Mouse (Mus musculus): ENCODE measurements around the gene Mkrn2os. TPM values are rescaled to one million over a fixed set of nuclear protein-coding genes. Genes with fewer than 3 reads are reported as not detected.

The Mkrn2os gene
- total and polyA plus RNA-seq, 2 experiments from 2014 or later = 0.36 TPM; not detected in 1

DNA sequence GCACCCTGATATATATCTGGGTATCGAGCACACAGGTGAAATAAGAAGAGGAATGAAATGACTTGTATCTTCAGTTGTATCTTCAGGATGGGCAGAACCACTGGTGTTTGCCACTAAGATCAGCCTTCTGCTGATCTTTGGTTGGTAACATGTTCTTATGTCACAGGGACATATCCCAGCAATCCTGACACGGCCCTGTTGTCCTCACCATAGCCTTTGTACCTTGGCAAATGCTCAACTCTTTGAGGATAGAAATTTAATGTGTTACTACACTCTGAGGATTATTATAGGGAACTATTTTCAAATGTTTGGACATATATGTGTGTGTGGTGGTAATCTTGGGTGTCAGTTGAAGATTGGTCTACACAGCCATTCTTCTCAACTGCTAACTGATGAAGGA is 34.2 kb downstream of the Mkrn2os start:
- WGBS = 97% methylated on average over 2 of the region's 2 CpGs
- H3K9ac ChIP-seq (replicated peaks; ENCODE audit: low read length, poor library complexity, severe bottlenecking) = no peak overlapping the region
- no peaks in the 10 kb centered on the region for H3K27me3 ChIP-seq (ENCODE audit: insufficient read depth, low read length)
- DNase-seq (ENCODE audit: low spot score) (no peak), ATAC-seq (ENCODE audit: low FRiP score) (no peak)
- no peaks in the 10 kb centered on the region for H3K9me3 ChIP-seq (ENCODE audit: low read length)
- no peak overlapping the region for H3K4me3 ChIP-seq (ENCODE audit: low read depth, low read length)
- H3K27ac ChIP-seq (ENCODE audit: low read depth, low read length) = no peak overlapping the region
- H3K4me2 ChIP-seq (ENCODE audit: low read depth, low read length, poor library complexity, severe bottlenecking) = no peak overlapping the region
- H3K4me1 ChIP-seq (ENCODE audit: insufficient read depth, low read length) = no peaks in the 10 kb centered on the region
- TF ChIP-seq CTCF (IDR thresholded peaks at IDR 0.05) = no peak
- peaks cover 54% of the 10 kb centered on the region for H3K36me3 ChIP-seq (ENCODE audit: insufficient read depth, low read length)

GRCm38 (mm10) chr6:115555485-115555884 is 36.9 kb downstream of the Mkrn2os start:
- 82% methylated on average over 5 of the region's 5 CpGs for WGBS
- H3K9me3 ChIP-seq (ENCODE audit: low read length) = no peaks in the 10 kb centered on the region
- no peak overlapping the region for H3K9ac ChIP-seq (replicated peaks; ENCODE audit: low read length, poor library complexity, severe bottlenecking)
- no peaks in the 10 kb centered on the region for H3K4me1 ChIP-seq (ENCODE audit: insufficient read depth, low read length)
- peak; percentile 36 for TF ChIP-seq CTCF (IDR thresholded peaks at IDR 0.05)
- DNase-seq (ENCODE audit: low spot score) (no peak), ATAC-seq (ENCODE audit: low FRiP score) (no peak)
- no peak overlapping the region for H3K4me2 ChIP-seq (ENCODE audit: low read depth, low read length, poor library complexity, severe bottlenecking)
- H3K4me3 ChIP-seq (ENCODE audit: low read depth, low read length) = no peak overlapping the region
- peaks cover 56% of the 10 kb centered on the region for H3K36me3 ChIP-seq (ENCODE audit: insufficient read depth, low read length)
- no peak overlapping the region for H3K27ac ChIP-seq (ENCODE audit: low read depth, low read length)
- H3K27me3 ChIP-seq (ENCODE audit: insufficient read depth, low read length) = no peaks in the 10 kb centered on the region

DNA sequence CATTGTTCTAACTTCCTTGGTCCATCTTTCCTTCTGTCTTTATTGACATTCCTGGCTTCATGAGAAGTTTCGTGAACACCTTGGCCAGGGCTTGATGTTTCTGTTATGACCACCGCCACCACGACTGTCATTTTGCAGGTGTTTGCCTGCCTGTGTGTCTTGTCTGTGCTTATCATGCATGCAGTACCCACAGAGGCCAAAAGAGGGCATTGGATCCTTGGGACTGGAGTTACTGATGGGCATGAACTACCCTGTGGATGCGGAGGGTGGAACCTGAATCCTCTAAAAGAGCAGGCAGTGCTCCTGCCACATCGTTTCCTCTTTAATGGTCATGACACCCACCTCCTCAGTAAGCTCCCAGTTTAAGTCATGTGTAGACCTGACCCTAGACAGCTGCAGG is 46.1 kb downstream of the Mkrn2os start:
- 90% methylated on average over 5 of the region's 5 CpGs for WGBS
- peak; percentile 19 for DNase-seq (ENCODE audit: low spot score)
- no peaks in the 10 kb centered on the region for H3K27me3 ChIP-seq (ENCODE audit: insufficient read depth, low read length)
- H3K4me3 ChIP-seq (ENCODE audit: low read depth, low read length) = no peak overlapping the region
- no peaks in the 10 kb centered on the region for H3K9me3 ChIP-seq (ENCODE audit: low read length)
- no peak overlapping the region for H3K9ac ChIP-seq (replicated peaks; ENCODE audit: low read length, poor library complexity, severe bottlenecking)
- ATAC-seq (ENCODE audit: low FRiP score) = no peak
- H3K36me3 ChIP-seq (ENCODE audit: insufficient read depth, low read length) = peaks cover 13% of the 10 kb centered on the region; the same call in 1 of the 2 replicates
- peaks cover 3% of the 10 kb centered on the region; the same call in 1 of the 2 replicates for H3K4me1 ChIP-seq (ENCODE audit: insufficient read depth, low read length)
- H3K4me2 ChIP-seq (ENCODE audit: low read depth, low read length, poor library complexity, severe bottlenecking) = no peak overlapping the region
- peak; percentile 73 for TF ChIP-seq CTCF (IDR thresholded peaks at IDR 0.05)
- H3K27ac ChIP-seq (ENCODE audit: low read depth, low read length) = no peak overlapping the region

DNA sequence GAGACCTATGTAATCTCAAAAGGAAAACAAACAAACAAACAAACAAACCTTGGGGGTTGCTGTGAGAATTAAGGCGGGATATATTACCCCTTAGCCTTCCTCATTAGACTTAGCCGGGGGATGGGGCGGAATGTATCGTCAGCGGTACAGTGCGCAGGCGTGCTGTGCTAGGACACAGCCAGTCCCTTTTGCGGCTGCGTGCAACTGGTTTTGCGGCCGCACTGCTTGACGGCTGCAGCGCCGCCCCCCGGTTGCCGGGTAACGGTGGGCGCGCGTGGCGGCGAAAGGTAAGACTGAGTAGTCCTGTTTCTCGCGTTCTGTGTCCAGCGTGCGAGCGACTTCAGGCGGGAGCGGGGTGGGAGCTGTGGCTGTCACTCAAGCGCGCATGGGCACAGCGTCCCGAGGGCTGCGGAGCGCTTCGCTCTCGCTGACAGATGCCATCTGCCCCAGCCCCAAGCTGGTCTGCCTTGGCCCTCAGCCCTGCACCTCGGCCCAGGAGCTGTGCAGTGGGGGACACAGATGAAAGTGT is 47.9 kb downstream of the Mkrn2os start, which contains the start of gene Tsen2:
Tsen2 (plus strand) TSS at position 223 of the 529 bp plus-strand sequence.
- H3K27me3 ChIP-seq (ENCODE audit: insufficient read depth, low read length) = no peaks in the 10 kb centered on the region
- peak within 1 kb of the TSS; percentile 58 for H3K4me3 ChIP-seq (ENCODE audit: low read depth, low read length)
- ATAC-seq (ENCODE audit: low FRiP score) (peak; percentile 95), DNase-seq (ENCODE audit: low spot score) (peak; percentile 98)
- peak within 1 kb of the TSS; percentile 81 for H3K9ac ChIP-seq (replicated peaks; ENCODE audit: low read length, poor library complexity, severe bottlenecking)
- H3K9me3 ChIP-seq (ENCODE audit: low read length) = no peaks in the 10 kb centered on the region
- peak; percentile 56 for TF ChIP-seq CTCF (IDR thresholded peaks at IDR 0.05)
- peak within 1 kb of the TSS; percentile 64 for H3K4me2 ChIP-seq (ENCODE audit: low read depth, low read length, poor library complexity, severe bottlenecking)
- under 1% methylated on average over 38 of the region's 38 CpGs for WGBS
- peak within 1 kb of the TSS; percentile 87 for H3K27ac ChIP-seq (ENCODE audit: low read depth, low read length)
- peaks cover 3% of the 10 kb centered on the region; the same call in 1 of the 2 replicates for H3K4me1 ChIP-seq (ENCODE audit: insufficient read depth, low read length)
- H3K36me3 ChIP-seq (ENCODE audit: insufficient read depth, low read length) = peaks cover 10% of the 10 kb centered on the region; the same call in 1 of the 2 replicates

DNA sequence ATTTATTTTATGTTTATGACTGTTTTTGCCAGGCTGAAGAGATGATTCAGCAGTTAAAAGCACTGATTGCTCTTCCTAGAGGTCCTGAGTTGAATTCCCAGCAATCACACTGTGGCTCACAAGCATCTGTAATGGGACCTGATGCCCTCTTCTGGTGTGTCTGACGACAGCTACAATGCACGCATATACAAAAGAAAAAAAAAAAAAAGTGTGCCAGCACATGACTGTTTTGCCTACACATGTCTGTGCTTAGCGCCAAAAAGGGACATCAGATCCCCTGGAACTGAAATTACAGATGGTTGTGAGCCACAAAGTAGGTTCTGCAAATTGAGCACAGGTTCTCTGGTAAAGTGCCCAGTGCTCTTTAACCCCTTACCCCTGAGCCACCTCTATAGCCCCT is 50.0 kb downstream of the Mkrn2os start:
- Histone ChIP-seq H3K9me3 (ENCODE audit: low read length) (no peaks in the 10 kb centered on the region), H3K9ac (replicated peaks; ENCODE audit: low read length, poor library complexity, severe bottlenecking) (no peak overlapping the region), H3K4me1 (ENCODE audit: insufficient read depth, low read length) (peaks cover 3% of the 10 kb centered on the region; the same call in 1 of the 2 replicates), H3K4me2 (ENCODE audit: low read depth, low read length, poor library complexity, severe bottlenecking) (no peak overlapping the region), H3K27me3 (ENCODE audit: insufficient read depth, low read length) (no peaks in the 10 kb centered on the region), H3K4me3 (ENCODE audit: low read depth, low read length) (no peak overlapping the region), H3K36me3 (ENCODE audit: insufficient read depth, low read length) (no peaks in the 10 kb centered on the region), H3K27ac (ENCODE audit: low read depth, low read length) (no peak overlapping the region)
- WGBS = 66% methylated on average over 3 of the region's 3 CpGs
- no peak for ATAC-seq (ENCODE audit: low FRiP score)
- no peak for DNase-seq (ENCODE audit: low spot score)
- no peak for TF ChIP-seq CTCF (IDR thresholded peaks at IDR 0.05)

DNA sequence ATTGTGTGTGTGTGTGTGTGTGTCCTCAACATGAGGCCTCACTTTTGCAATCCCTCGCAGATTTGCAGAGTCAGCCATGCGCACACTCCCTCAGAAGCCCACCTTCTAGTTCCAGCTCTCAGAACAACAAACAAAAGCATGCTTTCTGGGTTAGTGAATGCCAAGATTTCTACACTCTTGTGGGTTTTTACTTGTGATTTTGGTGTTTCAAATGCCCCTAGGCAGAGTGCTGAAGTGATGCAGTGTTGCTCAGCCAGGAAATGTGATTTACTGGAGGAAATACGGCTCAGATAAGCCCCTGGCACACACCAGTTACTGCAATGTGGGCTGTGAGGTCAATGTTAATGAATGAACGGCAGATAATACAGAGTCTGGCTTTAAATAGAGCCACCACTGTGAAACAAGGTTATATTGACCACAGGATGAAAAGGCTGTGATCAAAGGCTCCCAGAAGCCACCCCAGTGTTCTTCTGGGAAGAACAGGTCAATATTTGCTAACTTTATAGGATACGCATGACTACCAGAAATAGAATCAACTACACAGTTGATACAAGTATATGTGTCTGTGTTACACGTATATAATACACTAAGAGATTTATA is 50.6 kb downstream of the Mkrn2os start:
- H3K27me3 ChIP-seq (ENCODE audit: insufficient read depth, low read length) = no peaks in the 10 kb centered on the region
- H3K4me3 ChIP-seq (ENCODE audit: low read depth, low read length) = no peak overlapping the region
- no peak overlapping the region for H3K27ac ChIP-seq (ENCODE audit: low read depth, low read length)
- TF ChIP-seq CTCF (IDR thresholded peaks at IDR 0.05) = no peak
- ATAC-seq (ENCODE audit: low FRiP score) (no peak), DNase-seq (ENCODE audit: low spot score) (no peak)
- H3K4me1 ChIP-seq (ENCODE audit: insufficient read depth, low read length) = peaks cover 3% of the 10 kb centered on the region; the same call in 1 of the 2 replicates
- no peak overlapping the region for H3K9ac ChIP-seq (replicated peaks; ENCODE audit: low read length, poor library complexity, severe bottlenecking)
- WGBS = 55% methylated on average over 6 of the region's 6 CpGs
- H3K4me2 ChIP-seq (ENCODE audit: low read depth, low read length, poor library complexity, severe bottlenecking) = no peak overlapping the region
- H3K9me3 ChIP-seq (ENCODE audit: low read length) = no peaks in the 10 kb centered on the region
- H3K36me3 ChIP-seq (ENCODE audit: insufficient read depth, low read length) = no peaks in the 10 kb centered on the region
